Mouse (Mus musculus) right cerebral cortex, postnatal 25 days (tissue): ENCODE results near the gene Zic3.

Experiments
- DNase-seq: peaks from one replicate; pipeline ENCODE4 v3.0.0; 2022

Zic3 gene

DNA sequence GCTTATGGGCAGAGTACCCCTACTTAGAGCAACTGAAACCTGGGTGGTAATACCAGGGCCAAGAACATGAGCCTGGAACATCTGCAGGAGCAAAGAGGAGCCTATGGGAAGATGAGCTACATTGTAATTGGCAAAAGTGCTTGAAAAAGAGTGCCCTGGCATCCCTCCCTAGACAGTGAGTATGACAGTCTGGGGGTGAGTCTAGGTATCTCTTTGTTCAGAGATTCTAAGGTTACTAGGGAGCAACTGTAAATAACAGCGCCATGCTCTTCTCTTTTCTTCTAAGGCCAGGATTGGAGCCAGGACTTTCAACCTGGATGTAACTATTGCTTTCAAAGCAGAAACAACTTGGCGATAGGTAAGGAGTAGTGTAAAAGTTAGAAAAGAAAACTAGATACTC is at the start of gene Zic3:
TSS of gene Zic3 (plus strand) at position 301 of the 400 bp plus-strand sequence.
- no peak for DNase-seq

DNA sequence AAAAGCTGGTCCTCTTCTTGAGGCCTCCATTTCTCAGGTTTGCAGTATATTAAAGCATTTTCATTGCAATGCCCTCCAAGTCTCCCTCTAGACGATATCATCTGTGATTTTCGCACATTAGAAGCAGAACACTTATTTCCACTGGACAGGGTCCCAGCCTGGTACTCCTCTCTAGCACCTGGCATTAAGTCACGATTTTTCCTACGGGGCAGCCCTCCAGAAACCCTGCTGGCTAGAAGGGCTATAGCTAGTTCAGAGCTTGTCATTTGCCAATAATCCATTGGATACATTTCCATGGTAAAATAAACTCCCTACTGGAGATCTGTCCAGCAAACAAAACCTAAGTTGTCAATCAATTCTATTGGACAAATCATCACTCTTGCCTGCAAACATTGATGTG is 40.1 kb upstream of the Zic3 start:
- DNase-seq, result no peak

GRCm38 (mm10) chrX:57987455-57988109 is 34.9 kb upstream of the Zic3 start:
- no peak for DNase-seq

GRCm38 (mm10) chrX:58013391-58013790 is 9.1 kb upstream of the Zic3 start:
- DNase-seq, result no peak

DNA sequence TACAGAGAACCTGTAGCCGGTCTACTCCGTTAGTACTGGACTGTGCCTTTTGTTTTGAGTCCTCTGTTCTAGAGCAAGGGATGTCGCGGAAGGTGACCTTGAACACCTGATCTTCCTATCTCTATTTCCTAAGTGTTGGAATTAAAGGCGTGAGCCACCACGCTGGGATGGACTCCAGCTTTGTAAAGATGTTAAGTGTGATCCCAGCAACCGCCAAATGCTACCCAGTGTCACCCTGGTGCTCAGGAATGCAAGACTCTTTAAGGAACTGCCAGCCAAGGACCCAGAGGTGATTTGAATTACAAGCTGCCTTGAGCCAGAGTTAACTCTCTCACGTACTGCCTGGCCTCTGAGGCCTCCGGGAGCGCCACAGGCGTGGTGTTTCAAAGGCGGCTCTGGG is 8.4 kb upstream of the Zic3 start:
- no peak for DNase-seq

- DNase-seq, result no peak
Observed at GRCm38 (mm10) chrX:58014761-58015160, 7.7 kb upstream of the Zic3 start.

- DNase-seq, result no peak
Observed at GRCm38 (mm10) chrX:58015336-58015945, 7.1 kb upstream of the Zic3 start.

- DNase-seq, result no peak
Observed at GRCm38 (mm10) chrX:58018720-58019119, 3.8 kb upstream of the Zic3 start.

DNA sequence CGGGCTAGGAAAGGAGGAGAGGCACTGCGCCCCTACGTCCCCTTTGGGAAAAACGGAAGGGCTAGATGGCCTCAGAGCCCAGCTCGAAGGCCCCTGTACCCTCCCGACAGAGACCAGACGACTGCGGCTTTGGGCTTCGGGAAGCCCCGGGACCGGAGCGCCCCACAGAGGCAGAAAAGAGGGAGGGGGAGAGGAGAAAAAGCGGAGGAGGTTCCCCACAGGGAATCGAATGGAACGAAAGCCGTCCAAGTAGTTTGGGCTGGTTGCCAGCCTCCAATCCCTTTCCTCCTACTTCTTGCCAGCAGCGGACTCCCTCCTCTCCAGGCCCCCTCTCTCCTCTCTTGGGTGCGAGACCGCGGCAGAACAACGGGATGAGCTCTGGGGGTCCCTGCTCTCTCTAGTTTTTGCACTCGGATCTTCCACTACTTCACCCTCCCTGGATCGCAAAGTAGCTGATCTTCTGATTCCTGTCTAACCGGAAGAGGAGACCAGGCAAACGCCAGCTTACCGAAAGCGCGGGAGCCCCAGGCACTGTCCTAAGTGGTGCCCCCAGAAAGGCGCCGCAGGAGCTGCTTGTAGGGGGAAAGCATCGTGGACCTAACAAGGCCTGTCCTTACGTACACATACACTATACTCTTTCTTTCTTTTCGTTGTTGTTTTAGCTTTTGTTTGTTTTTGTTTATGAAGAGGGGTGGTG is 3.1 kb upstream of the Zic3 start:
- DNase-seq, result no peak

- no peak for DNase-seq
Observed at GRCm38 (mm10) chrX:58027631-58028030, 5.1 kb downstream of the Zic3 start.

GRCm38 (mm10) chrX:58028082-58028481 is 5.6 kb downstream of the Zic3 start:
- DNase-seq, result no peak

- no peak for DNase-seq
Observed at GRCm38 (mm10) chrX:58028858-58029257, 6.4 kb downstream of the Zic3 start.

DNA sequence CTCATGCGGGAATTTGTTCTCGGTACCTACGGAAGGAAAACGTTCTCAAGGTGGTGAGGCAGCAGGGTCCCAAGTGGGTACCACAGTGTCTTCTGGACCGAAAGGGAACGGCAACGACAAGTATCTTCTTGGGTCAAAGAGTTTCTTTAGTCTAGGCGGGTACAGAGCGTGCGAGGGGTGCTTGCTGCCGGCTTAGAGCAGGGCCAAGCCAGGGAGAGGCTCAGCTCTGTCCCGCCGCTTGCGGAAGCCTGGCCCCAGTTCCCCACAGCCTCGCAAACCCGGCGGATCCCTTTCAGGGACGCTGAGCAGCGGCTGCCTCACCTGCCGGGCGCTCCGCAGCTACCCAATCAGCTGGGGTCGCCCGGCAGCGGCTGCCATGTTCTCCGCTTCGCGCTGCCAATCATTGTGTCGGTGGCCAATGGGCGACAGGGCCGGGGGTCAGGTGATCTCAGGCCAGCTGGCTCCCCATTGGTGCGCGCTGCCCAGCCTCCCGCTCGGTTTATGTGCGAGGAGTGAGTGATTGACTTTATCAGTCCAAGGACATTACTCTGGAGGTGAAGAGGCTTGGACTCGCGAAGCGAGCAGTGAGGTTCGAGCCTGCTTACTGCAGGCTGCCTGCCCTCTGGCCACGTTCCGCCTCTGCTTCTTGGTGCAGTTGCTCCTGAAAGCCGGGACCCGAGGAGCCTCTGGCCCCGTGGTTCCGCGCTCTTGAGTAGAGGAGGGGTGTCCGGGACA is 7.8 kb downstream of the Zic3 start:
- no peak for DNase-seq

GRCm38 (mm10) chrX:58030835-58031670 is 8.6 kb downstream of the Zic3 start:
- no peak for DNase-seq

DNA sequence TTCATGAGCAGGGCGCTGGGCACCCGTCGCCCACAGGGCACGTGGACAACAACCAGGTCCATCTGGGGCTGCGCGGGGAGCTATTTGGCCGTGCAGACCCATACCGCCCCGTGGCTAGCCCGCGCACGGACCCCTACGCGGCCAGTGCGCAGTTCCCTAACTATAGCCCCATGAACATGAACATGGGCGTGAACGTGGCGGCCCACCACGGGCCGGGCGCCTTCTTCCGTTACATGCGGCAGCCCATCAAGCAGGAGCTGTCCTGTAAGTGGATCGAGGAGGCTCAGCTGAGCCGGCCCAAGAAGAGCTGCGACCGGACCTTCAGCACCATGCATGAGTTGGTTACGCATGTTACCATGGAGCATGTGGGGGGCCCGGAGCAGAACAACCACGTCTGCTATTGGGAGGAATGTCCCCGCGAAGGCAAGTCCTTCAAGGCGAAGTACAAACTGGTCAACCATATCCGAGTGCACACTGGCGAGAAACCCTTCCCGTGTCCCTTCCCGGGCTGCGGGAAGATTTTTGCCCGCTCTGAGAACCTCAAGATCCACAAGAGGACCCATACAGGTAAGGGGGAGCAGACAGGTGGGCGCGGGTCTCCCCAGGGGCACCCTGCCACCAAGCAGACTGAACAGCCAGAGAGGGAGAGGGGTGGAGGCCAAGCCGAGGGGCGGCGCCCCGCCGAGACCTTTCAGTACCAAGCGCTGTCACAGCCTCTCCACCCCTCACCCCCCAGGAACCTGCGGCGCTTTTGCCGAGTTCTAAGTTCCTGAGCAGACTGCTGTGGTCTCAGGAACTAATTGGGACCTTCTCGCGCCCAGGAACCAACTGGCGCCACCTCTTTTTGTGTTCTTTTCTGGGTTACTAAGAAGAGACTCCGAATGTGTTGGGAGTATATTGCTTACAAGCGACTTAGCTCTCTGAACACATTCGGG is 9.4 kb downstream of the Zic3 start:
- DNase-seq, result no peak

DNA sequence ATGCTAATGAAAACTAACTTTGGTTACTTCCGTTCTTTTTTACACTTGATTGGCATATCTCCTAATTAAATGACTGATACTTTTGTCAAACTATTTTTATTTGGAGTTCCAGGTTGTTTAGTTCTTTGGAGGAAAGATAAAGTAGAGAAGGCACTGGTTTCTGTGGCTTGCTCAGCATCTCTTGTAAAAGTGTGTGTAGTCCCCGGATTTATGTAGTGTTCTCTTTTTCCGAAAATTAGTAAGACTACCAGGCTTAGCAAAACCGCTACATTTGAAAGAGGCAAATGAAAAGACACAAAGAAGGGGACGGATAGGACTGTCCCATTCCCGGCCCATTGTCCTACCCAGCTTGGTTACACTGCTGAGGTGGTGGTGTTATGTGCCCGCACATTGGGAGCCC is 10.1 kb downstream of the Zic3 start:
- DNase-seq, result no peak

DNA sequence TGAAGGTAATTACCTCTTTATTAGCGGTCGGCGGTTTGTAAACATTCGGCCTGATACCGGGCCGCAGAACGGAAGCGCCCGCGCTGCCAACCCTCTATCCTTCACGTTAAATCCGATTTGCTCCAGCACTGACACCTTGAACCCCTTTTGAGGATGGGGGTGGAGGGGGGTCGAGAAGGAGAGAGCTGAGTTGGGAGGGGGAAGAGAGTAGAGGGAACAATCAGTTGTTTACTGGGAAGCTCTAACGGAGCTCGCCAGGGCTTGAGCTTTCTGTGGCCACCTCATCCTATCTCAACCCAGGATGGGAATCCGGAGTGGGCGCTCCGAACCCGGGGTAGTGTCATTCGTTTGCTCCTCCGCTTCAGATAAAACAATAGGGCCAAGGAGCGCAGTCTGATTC is 11.0 kb downstream of the Zic3 start:
- no peak for DNase-seq

- DNase-seq, result no peak
Observed at GRCm38 (mm10) chrX:58038061-58039007, 15.8 kb downstream of the Zic3 start.

DNA sequence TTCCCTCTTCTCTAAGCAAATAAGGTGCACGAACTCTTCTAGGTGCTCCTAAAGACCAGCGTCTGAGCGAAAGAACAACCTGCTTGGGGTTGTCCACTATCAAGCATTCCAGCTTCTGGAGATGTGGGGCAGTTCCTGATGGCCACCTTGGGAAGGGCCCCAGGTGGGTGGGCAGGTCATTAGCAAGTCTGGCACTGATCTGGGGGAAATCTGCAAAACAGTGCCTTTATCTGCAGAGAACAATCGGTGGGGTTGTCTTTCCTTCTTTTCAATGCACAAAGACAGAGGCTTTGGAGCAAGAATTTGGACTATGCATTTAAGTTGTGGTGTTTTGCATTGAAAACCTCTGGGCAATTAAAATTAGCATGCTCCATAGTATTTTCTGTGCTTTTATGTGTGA is 17.2 kb downstream of the Zic3 start:
- no peak for DNase-seq

DNA sequence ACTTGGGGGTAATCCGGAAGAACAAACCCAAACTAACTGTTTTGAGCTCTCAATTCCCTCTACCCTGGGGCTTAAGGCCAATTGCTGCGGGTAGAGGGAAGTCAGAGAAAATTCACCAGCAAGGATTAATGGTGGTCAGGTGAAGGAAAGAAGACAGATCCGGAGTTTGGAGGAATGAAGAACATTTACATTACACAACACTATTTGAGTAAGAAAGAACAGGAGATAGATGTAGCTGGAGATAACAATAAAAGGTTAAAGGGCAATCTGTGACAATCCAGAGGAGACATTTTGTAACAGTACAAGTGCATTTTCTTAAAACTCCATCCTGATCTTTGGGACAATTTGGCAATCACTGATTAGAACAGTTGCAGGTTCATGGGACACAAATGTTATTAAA is 19.4 kb downstream of the Zic3 start:
- DNase-seq, result no peak
